Mouse (Mus musculus): ENCODE measurements around the gene Dtymk.

DNA sequence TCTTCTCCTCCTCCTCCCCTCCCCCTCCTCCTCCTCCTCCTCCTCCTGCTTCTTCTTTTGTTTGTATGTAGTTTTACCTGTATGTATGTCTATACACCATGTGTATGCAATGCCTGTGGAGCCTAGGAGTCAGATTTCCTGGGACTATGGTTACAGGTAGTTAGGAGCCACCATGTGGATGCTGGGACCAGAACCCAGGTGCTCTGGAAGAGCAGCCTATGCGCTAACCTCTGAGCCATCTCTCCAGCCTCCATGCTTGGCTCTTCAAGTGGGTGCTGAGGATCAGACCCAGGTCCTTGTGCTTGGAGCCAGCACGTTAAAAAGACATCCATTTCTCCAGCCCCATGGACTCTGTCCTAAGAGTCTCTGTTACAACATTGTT, 34.8 kb upstream of the Dtymk start:
- TF ChIP-seq JUND (IDR thresholded peaks at IDR 0.05; ENCODE audit: low read depth, low read length) (no peak), ZC3H11A (IDR thresholded peaks at IDR 0.05; ENCODE audit: low read depth, low read length) (no peak), MAX (IDR thresholded peaks at IDR 0.05; ENCODE audit: low read length) (no peak), CTCF (IDR thresholded peaks at IDR 0.05 in 2 of 3, conservative IDR thresholded peaks at IDR 0.05 in 1 of 3; ENCODE audit: control insufficient read depth in 1 of 3, insufficient read depth in 1 of 3, low read depth in 2 of 3, low read length in 3 of 3, poor library complexity in 1 of 3, severe bottlenecking in 1 of 3) (no peak), USF1 (IDR thresholded peaks at IDR 0.05; ENCODE audit: low read depth, low read length) (no peak), CHD2 (IDR thresholded peaks at IDR 0.05; ENCODE audit: low read length) (no peak), EP300 (IDR thresholded peaks at IDR 0.05; ENCODE audit: low read depth in 1 of 2, low read length in 2 of 2) (no peak), TAL1 (IDR thresholded peaks at IDR 0.05; ENCODE audit: low read length) (no peak), MEF2A (IDR thresholded peaks at IDR 0.05; ENCODE audit: extremely low read depth, insufficient replicate concordance, low read depth, low read length, poor library complexity, severe bottlenecking) (no peak), GATA1 (IDR thresholded peaks at IDR 0.05; ENCODE audit: low read depth, low read length) (no peak), ZNF384 (IDR thresholded peaks at IDR 0.05; ENCODE audit: low read depth, low read length) (no peak), POLR2AphosphoS5 (IDR thresholded peaks at IDR 0.05; ENCODE audit: borderline replicate concordance, low read depth, low read length) (no peak)

Data from MEL (cell line).